Mouse (Mus musculus): ENCODE data around the gene Ccdc69.

Ccdc69 gene

GRCm38 (mm10) chr11:55012551-55013521, 65.1 kb downstream of the Ccdc69 start:
- DNase-seq (ENCODE audit: low spot score in 2 of 2), result no peak

- DNase-seq (ENCODE audit: low spot score in 2 of 2), result no peak
Observed at GRCm38 (mm10) chr11:55011440-55011839, 66.5 kb downstream of the Ccdc69 start.

GRCm38 (mm10) chr11:55008230-55008629, 69.7 kb downstream of the Ccdc69 start:
- DNase-seq (ENCODE audit: low spot score in 2 of 2), result no peak

GRCm38 (mm10) chr11:55005684-55006083, 72.2 kb downstream of the Ccdc69 start:
- DNase-seq (ENCODE audit: low spot score in 2 of 2), result no peak

GRCm38 (mm10) chr11:55004970-55005502, 72.9 kb downstream of the Ccdc69 start:
- DNase-seq (ENCODE audit: low spot score in 2 of 2), result no peak
